Mouse (Mus musculus) liver, embryonic 14.5 days (tissue): Measurements from ENCODE around the gene Elmod2.

Experiments
- CTCF ChIP-seq: IDR thresholded peaks from 2 replicates; pipeline ENCODE4 v1.5.1; 2016; ENCODE audit warnings: antibody characterized with exemption, low read depth, control low read depth
- EP300 ChIP-seq: IDR thresholded peaks from 2 replicates; pipeline ENCODE4 v1.6.1; 2016; ENCODE audit warnings: antibody characterized with exemption, low read depth

DNA sequence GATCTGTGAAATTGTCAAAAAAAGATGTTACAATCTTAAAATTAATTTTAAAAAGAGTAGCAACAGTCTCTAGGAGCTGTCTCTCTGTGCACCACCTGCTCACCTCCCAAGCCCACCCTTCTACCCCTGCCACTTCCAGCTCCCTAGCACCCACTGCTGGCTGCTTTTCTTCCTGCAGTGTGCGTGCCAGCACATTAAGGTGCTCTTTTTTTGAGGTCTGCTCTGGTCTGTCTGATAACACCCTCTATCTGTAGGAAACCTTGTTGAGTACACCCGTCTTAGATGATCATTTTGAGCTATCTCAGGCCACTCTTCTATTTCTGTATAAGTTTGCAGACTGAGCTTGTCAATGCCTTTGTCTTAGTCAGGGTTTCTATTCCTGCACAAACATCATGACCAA is 9.2 kb downstream of the Elmod2 start:
- TF ChIP-seq CTCF (peak; percentile 65), EP300 (no peak)
